Mouse (Mus musculus): ENCODE measurements around the gene Tubgcp2. TPM values are rescaled to one million over a fixed set of nuclear protein-coding genes. Genes with fewer than 3 reads are reported as not detected.

The Tubgcp2 gene
- polyA plus RNA-seq, 2 experiments: 19.3 to 21.6 TPM

- no peak overlapping the region for H3K4me3 ChIP-seq (ENCODE audit: insufficient read depth in 1 of 2, low read depth in 2 of 2, low read length in 2 of 2)
- no peak for ATAC-seq (ENCODE audit: insufficient read depth)
- 6% methylated on average over 5 of the region's 5 CpGs for WGBS (ENCODE audit: insufficient replicate concordance)
Measured at GRCm38 (mm10) chr7:140078711-140079110, 42.2 kb upstream of the Tubgcp2 start.

DNA sequence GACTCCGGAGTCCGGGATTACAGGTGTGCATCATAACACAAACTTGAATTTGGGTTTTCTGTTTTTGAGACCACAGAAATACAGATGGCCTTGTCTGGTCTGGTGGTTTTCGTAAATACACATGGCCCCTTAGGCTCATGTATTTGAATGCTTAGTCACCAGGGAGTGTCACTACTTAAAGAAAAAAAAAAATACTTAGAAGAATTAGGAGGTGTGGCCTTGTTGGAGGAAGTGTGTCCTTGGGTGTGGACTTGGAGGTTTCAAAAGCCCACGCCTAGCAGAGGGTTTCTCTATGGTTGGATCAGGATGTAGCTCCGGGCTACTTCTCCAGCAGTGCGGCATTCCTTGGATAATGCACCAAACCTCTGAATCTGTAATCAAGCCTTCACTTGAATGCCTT is 41.2 kb upstream of the Tubgcp2 start:
- no peak for ATAC-seq (ENCODE audit: insufficient read depth)
- 47% methylated on average over 6 of the region's 6 CpGs for WGBS (ENCODE audit: insufficient replicate concordance)

More at GRCm38 (mm10) chr7:140078711-140079110, 42.2 kb upstream of the Tubgcp2 start:
- Histone ChIP-seq H3K36me3 (replicated peaks; ENCODE audit: control insufficient read depth, insufficient read depth, low read depth) (no peaks in the 10 kb centered on the region), H3K9me3 (ENCODE audit: control insufficient read depth, low read length) (no peaks in the 10 kb centered on the region), H3K4me1 (replicated peaks; ENCODE audit: control insufficient read depth in 2 of 2, insufficient read depth in 2 of 2, low read length in 1 of 2) (no peaks in the 10 kb centered on the region), H3K27ac (no peak overlapping the region), H3K27me3 (ENCODE audit: control insufficient read depth, insufficient read depth, low read length) (peaks cover 33% of the 10 kb centered on the region), H3K9ac (replicated peaks) (no peak overlapping the region), H3K4me2 (ENCODE audit: low read depth) (no peak overlapping the region)
- peak; percentile 35 to 48 (median 46) for DNase-seq (ENCODE audit: low read depth in 3 of 3, low spot score in 3 of 3)
- TF ChIP-seq EP300 (IDR thresholded peaks at IDR 0.05; ENCODE audit: low read depth): no peak
- peak; percentile 76 for TF ChIP-seq CTCF (IDR thresholded peaks at IDR 0.05; ENCODE audit: low read depth)

DNA sequence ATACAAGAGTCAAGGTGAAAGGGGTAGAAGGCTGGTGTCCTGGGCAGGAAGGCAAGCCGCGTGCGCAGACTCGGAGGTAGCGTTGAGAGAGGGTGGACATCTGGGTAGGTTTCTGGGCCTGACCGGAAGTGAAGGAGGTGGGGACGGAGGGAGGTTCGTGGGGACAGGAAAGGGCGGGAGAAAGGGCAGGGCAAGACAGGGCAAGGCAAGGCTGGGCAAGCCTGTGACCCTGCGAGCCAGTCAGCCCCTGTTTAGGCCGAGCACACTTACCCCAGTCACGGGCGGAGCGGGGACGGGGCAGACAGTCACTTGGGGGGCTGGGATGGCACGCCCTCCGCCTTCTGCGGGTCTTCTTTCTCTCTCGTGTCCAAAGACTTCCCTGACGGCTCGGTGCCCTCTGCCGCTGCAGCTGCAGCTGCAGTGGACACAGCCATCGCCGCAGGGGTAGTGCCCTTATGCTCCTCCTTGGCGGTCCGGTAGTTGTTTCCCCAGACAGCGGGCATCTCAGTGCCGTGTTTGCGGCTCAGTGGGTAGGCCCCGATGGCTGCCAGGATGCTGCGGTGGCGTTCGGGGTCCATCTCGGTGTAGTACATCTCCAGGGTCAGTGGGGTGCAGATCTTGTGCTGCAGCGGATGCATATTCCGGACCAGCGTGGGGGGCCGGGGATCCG is 33.7 kb upstream of the Tubgcp2 start:
- no peak overlapping the region for H3K4me3 ChIP-seq (ENCODE audit: insufficient read depth in 1 of 2, low read depth in 2 of 2, low read length in 2 of 2)
- DNase-seq (ENCODE audit: low read depth in 3 of 3, low spot score in 3 of 3) (no peak), ATAC-seq (ENCODE audit: insufficient read depth) (peak; percentile 33; the same call in 1 of the 2 replicates)
- H3K27ac ChIP-seq: no peak overlapping the region
- H3K4me2 ChIP-seq (ENCODE audit: low read depth): peak overlapping the region; percentile 30; the same call in 1 of the 2 replicates
- H3K27me3 ChIP-seq (ENCODE audit: control insufficient read depth, insufficient read depth, low read length): no peaks in the 10 kb centered on the region; the same call in 1 of the 2 replicates
- H3K4me1 ChIP-seq (replicated peaks; ENCODE audit: control insufficient read depth in 2 of 2, insufficient read depth in 2 of 2, low read length in 1 of 2): no peaks in the 10 kb centered on the region
- no peak overlapping the region for H3K9ac ChIP-seq (replicated peaks)
- H3K9me3 ChIP-seq (ENCODE audit: control insufficient read depth, low read length): no peaks in the 10 kb centered on the region
- TF ChIP-seq CTCF (IDR thresholded peaks at IDR 0.05; ENCODE audit: low read depth): no peak
- no peak for TF ChIP-seq EP300 (IDR thresholded peaks at IDR 0.05; ENCODE audit: low read depth)
- WGBS (ENCODE audit: insufficient replicate concordance): 22% methylated on average over 37 of the region's 39 CpGs
- no peaks in the 10 kb centered on the region for H3K36me3 ChIP-seq (replicated peaks; ENCODE audit: control insufficient read depth, insufficient read depth, low read depth)

More for the DNA sequence above, 41.2 kb upstream of the Tubgcp2 start:
- H3K27ac ChIP-seq: no peak overlapping the region
- H3K9me3 ChIP-seq (ENCODE audit: control insufficient read depth, low read length): no peaks in the 10 kb centered on the region
- no peak overlapping the region for H3K4me3 ChIP-seq (ENCODE audit: insufficient read depth in 1 of 2, low read depth in 2 of 2, low read length in 2 of 2)
- no peak overlapping the region for H3K9ac ChIP-seq (replicated peaks)
- H3K4me2 ChIP-seq (ENCODE audit: low read depth): no peak overlapping the region
- TF ChIP-seq CTCF (IDR thresholded peaks at IDR 0.05; ENCODE audit: low read depth): no peak
- TF ChIP-seq EP300 (IDR thresholded peaks at IDR 0.05; ENCODE audit: low read depth): no peak
- H3K4me1 ChIP-seq (replicated peaks; ENCODE audit: control insufficient read depth in 2 of 2, insufficient read depth in 2 of 2, low read length in 1 of 2): no peaks in the 10 kb centered on the region
- H3K36me3 ChIP-seq (replicated peaks; ENCODE audit: control insufficient read depth, insufficient read depth, low read depth): no peaks in the 10 kb centered on the region
- no peak for DNase-seq (ENCODE audit: low read depth in 3 of 3, low spot score in 3 of 3)
- H3K27me3 ChIP-seq (ENCODE audit: control insufficient read depth, insufficient read depth, low read length): peaks cover 33% of the 10 kb centered on the region

- Histone ChIP-seq H3K4me3 (ENCODE audit: insufficient read depth in 1 of 2, low read depth in 2 of 2, low read length in 2 of 2) (no peak overlapping the region), H3K27me3 (ENCODE audit: control insufficient read depth, insufficient read depth, low read length) (peaks cover 5% of the 10 kb centered on the region), H3K27ac (no peak overlapping the region), H3K9me3 (ENCODE audit: control insufficient read depth, low read length) (no peaks in the 10 kb centered on the region), H3K4me2 (ENCODE audit: low read depth) (no peak overlapping the region), H3K9ac (replicated peaks) (no peak overlapping the region), H3K36me3 (replicated peaks; ENCODE audit: control insufficient read depth, insufficient read depth, low read depth) (no peaks in the 10 kb centered on the region), H3K4me1 (replicated peaks; ENCODE audit: control insufficient read depth in 2 of 2, insufficient read depth in 2 of 2, low read length in 1 of 2) (no peaks in the 10 kb centered on the region)
- no peak for DNase-seq (ENCODE audit: low read depth in 3 of 3, low spot score in 3 of 3)
- TF ChIP-seq EP300 (IDR thresholded peaks at IDR 0.05; ENCODE audit: low read depth): no peak
- TF ChIP-seq CTCF (IDR thresholded peaks at IDR 0.05; ENCODE audit: low read depth): no peak
- 36% methylated on average over 6 of the region's 6 CpGs for WGBS (ENCODE audit: insufficient replicate concordance)
- no peak for ATAC-seq (ENCODE audit: insufficient read depth)
Measured at GRCm38 (mm10) chr7:140067397-140067796, 30.9 kb upstream of the Tubgcp2 start.

DNA sequence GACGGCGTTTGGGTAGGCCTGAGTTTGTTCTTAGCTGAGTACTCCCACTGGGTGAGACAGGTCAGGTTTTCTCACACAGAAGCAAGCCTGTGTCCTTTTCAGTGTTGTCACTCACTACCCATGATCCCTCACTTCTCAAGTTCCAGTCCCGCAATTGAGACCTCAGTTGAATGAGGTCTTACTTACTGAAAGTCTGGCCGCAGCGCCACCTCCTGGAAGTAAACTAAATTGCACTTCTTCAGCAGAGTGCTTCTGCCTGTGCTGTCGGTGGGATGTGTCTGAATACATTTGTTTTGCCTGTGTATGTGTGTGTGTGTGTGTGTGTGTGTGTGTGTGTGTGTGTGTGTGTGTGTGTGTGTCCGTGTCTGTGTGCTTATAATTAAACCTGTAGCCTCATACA is 26.6 kb upstream of the Tubgcp2 start:
- peaks cover 48% of the 10 kb centered on the region for H3K27me3 ChIP-seq (ENCODE audit: control insufficient read depth, insufficient read depth, low read length)
- H3K4me2 ChIP-seq (ENCODE audit: low read depth): no peak overlapping the region
- DNase-seq (ENCODE audit: low read depth in 3 of 3, low spot score in 3 of 3) (peak; percentile 32 to 46 (median 39)), ATAC-seq (ENCODE audit: insufficient read depth) (no peak)
- TF ChIP-seq EP300 (IDR thresholded peaks at IDR 0.05; ENCODE audit: low read depth) (no peak), CTCF (IDR thresholded peaks at IDR 0.05; ENCODE audit: low read depth) (peak; percentile 85)
- no peaks in the 10 kb centered on the region for H3K36me3 ChIP-seq (replicated peaks; ENCODE audit: control insufficient read depth, insufficient read depth, low read depth)
- H3K27ac ChIP-seq: no peak overlapping the region
- H3K9ac ChIP-seq (replicated peaks): no peak overlapping the region
- no peaks in the 10 kb centered on the region for H3K9me3 ChIP-seq (ENCODE audit: control insufficient read depth, low read length)
- no peak overlapping the region for H3K4me3 ChIP-seq (ENCODE audit: insufficient read depth in 1 of 2, low read depth in 2 of 2, low read length in 2 of 2)
- no peaks in the 10 kb centered on the region for H3K4me1 ChIP-seq (replicated peaks; ENCODE audit: control insufficient read depth in 2 of 2, insufficient read depth in 2 of 2, low read length in 1 of 2)
- WGBS (ENCODE audit: insufficient replicate concordance): 20% methylated on average over 7 of the region's 7 CpGs
